Mouse (Mus musculus): ENCODE measurements around the gene Mfap1a. TPM values are rescaled to one million over a fixed set of nuclear protein-coding genes. Genes with fewer than 3 reads are reported as not detected.

Gene Mfap1a
- total RNA-seq, 2 experiments from 2014 or later, result 32.0 to 33.1 TPM

Small RNA genes lying within 50 kb of the gene (microRNA-seq; reads per million reads assigned to microRNA genes)
- gene Gm22953, result not detected

Other genes starting within 250 kb of the Mfap1a start
- 10 to 100 TPM; 59.0 to 73.9 TPM for gene Trp53bp1, start 235.3 kb downstream of the Mfap1a start, total RNA-seq (2021)
- gene Map1a, start 217.1 kb downstream of the Mfap1a start, total RNA-seq (2021), result 1 to 10 TPM; 6.0 to 7.0 TPM
- gene Ppip5k1, start 151.3 kb downstream of the Mfap1a start, total RNA-seq (2021), result 10 to 100 TPM; 49.5 to 50.3 TPM
- gene Ckmt1, start 149.0 kb downstream of the Mfap1a start, total RNA-seq (2021), result 1 to 10 TPM; 5.8 to 6.6 TPM
- gene Strc, start 119.5 kb downstream of the Mfap1a start, total RNA-seq (2021), result under 1 TPM; 0.10 to 0.76 TPM
- gene Pdia3, start 92.9 kb downstream of the Mfap1a start, total RNA-seq (2021), result 100 to 1,000 TPM; 412 to 415 TPM
- 1 to 10 TPM; 1.9 to 2.9 TPM for gene Catsper2, start 92.9 kb downstream of the Mfap1a start, total RNA-seq (2021)
- under 1 TPM; 0.17 to 0.36 TPM for gene Ell3, start 62.4 kb downstream of the Mfap1a start, total RNA-seq (2021)
- 100 to 1,000 TPM; 333 to 337 TPM for gene Serf2, start 57.5 kb downstream of the Mfap1a start, total RNA-seq (2021)
- 10 to 100 TPM; 33.0 to 34.7 TPM for gene Hypk, start 53.4 kb downstream of the Mfap1a start, total RNA-seq (2021)
- under 1 TPM in 1 of 2 experiments, not detected in 1; 0.20 TPM for gene Serinc4, start 49.9 kb downstream of the Mfap1a start, total RNA-seq (2021)
- 10 to 100 TPM; 37.8 to 39.9 TPM for gene Mfap1b, start 32.6 kb downstream of the Mfap1a start, total RNA-seq (2021)
- gene Wdr76, start 58 bp upstream of the Mfap1a start, total RNA-seq (2021), result 1 to 10 TPM; 3.4 to 3.7 TPM

Measured in adrenal gland, postnatal 36 days (tissue).